Mouse (Mus musculus) right cerebral cortex, postnatal 10 days (tissue): ENCODE data around the gene Iqch.
"Not testable (repeated sequence)": the region's sequence is repeated elsewhere in the genome, so short reads cannot be mapped to it uniquely, and the experiment has no call there.

Experiments used
- DNase-seq, 2 experiments: peaks; one replicate each; pipeline ENCODE4 v3.0.0; 2021; ENCODE audit warnings: low spot score in 2 of 2

Iqch gene

DNA sequence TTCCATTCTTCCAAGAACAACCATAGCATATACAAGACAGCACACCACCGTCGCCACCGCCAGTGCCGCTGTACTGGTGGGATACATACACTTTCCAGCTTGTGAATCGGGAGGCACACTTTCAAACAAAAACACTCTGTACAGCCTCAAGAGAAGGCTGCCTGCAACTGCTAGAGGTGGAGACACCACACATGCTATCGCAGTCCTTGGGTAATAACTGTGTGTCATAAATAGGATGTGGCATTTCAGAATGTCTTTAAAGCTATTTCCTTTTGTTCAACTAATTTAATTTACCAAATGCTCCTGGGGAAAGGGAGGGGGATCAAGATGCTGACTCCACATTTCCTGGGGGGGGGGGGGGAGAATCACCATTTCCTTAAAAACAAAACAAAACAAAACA lies 34.0 kb downstream of the Iqch start:
- DNase-seq = no peak

DNA sequence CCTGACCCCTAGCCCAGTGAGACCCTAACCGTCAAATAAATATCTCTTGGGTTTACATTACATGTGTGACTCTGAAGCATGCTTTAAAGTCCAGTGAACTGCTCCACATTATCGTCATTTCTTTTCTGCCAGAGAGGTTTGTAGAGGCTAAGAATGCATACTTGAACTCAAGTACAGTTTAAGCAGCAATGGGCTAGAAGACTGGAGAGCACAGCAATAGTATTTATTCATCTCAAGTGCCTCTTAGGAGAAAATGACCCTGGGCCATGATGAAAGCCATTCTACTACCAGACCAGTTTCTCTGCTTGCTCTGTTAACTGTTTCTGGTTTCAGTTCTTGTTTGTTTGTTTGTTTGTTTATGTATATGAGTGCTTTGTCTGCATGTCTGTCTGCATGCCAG lies 38.9 kb downstream of the Iqch start:
- no peak for DNase-seq

DNA sequence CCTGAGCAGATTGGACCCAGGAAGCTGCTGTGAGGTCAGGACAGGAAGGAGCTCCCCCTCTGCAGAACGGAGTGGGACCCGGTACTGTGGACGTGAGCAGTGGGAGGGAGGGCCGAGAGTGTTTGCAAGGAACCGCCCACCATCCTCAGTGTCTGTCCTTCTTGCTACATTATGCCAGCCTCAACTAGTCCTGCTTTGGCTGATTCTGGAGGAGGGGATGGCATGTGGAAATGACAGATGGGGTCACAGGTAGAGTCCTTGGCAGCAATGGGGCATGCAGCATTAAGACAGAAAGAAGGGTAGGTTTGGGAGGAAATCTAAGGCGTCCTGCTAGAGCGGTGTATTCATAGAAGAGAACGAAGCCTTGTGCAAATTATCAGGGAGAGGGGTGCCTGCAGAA lies 40.4 kb downstream of the Iqch start:
- DNase-seq = no peak

DNA sequence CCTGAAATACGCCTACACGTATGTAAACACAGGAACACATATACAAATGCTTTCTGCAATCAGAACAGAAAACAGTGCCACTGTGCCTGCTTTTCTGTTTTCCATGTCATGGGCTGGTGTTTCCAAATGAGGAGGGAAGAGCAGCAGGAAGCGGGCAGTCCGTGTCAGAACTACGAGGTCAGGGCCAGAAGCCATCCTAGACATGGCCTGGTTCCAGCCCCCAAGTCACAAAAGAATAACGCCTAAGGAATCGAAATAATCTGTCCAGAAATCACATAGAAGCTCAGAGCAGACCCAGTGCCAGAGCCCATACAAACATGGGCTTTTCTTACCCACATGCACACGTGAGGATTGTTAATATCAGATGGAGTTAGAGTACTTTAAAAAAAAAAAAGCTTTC lies 45.4 kb downstream of the Iqch start:
- no peak for DNase-seq

DNA sequence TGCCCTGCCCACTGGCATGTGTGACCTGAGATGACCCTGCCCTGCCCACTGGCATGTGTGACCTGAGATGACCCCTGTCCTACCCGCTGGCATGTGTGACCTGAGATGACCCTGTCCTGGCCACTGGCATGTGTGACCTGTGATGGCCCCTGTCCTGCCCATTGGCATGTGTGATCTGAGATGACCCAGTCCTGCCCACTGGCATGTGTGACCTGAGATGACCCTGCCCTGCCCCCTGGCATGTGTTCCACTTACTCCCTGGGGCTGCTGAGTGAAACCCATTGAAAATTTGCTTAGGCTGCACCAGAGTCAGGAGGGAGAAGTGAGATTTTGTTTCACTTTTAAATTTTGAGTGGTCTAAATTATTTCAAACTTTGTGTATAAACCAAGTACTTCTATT lies 46.0 kb downstream of the Iqch start:
- no peak for DNase-seq

DNA sequence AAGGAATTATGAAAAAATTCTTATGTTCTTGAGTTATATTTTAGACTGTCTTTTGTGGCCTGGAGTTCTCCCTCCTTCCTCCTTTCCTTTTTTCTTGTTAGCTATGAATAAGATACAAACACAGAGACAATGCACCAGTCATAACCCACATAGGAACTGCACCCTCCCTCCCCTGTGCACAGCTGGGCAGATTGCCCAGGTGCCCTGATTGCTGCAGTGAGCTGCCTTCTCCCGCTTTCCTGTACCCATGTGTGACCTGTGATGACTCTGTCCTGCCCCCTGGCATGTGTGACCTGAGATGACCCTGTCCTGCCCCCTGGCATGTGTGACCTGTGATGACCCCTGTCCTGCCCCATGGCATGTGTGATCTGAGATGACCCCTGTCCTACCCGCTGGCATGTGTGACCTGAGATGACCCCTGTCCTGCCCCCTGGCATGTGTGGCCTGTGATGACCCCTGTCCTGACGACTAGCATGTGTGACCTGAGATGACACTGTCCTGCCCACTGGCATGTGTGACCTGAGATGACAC lies 46.8 kb downstream of the Iqch start:
- DNase-seq = no peak

DNA sequence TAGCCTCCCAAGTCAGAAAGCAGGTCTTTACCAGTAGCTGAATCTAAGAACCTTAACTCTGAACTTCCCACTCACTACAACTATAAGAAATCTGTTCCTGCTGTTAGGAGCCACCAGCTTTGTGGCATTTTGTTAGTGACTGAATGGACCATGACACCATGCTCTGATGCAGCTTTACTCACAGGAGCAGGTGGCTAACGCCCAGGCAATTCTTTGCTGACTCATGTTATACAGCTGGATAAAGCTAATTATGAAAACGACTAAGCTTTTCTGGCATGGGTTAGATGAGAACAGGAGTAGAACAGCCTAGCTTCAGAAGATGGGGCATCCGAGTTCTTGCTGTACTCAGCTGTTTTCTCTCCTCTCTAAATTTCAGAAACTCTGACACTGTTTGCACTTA lies 48.7 kb downstream of the Iqch start:
- no peak for DNase-seq

DNA sequence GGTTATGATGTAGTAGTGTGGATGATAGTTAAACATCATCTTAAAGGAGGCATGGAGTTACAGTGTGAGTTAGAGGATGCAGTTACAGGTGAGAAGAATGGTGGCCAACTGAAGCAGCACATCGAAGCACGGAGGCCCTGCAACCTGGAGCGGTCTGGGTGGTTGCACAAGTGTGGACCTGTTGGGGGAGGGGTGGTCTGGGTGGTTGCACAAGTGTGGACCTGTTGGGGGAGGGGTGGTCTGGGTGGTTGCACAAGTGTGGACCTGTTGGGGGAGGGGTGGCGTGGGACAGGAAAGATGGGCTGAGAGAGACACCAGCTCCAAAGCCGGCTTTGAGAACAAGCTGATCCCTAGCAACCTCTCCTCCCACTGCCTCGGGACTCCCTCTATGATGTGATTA lies 51.6 kb downstream of the Iqch start:
- not testable (repeated sequence) for DNase-seq

DNA sequence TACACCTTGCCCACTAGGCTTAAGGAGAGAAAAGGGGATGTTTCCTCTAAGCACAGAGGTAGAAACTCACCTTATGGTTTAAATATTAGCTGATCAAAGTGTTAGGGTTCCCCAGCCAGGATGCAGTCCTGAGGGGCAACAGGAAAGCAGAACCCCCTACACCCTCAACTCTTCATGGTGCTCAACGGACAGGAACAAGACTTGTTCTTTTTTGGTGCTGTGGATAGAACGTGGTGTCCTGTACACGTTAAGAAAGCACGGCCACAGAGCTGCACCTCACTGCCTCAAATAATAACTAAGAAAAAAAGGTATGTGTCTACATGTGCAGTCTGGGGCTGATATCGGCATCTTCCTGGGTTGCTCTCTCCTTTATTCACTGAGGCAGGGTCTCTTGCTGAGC lies 53.3 kb downstream of the Iqch start:
- no peak for DNase-seq

DNA sequence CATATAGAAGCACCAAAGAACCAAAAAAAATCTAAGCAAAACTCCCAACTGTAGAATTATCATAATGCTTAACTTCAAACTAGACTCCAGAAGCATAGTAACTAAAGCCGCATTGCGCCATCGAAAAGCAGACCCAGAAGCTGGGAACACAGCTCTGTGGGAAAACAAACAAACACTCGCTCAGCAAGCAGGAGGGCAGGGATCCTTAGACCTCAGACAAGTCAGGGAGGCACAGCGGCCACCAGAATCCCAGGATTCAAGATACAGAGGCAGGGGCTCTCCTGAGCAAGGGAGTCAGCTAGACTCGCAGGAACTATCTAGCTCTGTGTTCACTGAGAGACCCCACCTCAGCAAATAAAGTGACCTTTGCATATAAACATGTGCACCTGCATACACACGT lies 60.4 kb downstream of the Iqch start:
- DNase-seq = no peak

DNA sequence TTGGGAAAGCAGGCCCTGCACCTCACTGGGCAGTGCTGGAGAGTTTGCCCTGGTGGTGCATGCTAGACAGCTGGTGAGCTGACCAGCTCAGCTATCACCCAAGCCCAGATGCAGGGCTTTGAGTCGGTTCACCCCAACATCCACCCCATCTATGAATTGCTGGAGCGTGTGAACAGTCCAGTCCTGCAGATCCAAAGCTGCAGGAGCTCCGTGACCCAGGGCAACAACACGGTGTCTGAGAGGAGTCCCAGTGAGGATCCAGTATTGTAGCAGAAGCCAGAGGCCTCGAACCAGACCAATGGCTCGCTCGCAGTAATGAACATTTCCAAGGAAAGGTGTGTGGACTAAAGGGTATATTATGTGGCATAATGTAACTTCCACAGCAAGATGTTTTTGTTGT lies 61.0 kb downstream of the Iqch start:
- no peak for DNase-seq

DNA sequence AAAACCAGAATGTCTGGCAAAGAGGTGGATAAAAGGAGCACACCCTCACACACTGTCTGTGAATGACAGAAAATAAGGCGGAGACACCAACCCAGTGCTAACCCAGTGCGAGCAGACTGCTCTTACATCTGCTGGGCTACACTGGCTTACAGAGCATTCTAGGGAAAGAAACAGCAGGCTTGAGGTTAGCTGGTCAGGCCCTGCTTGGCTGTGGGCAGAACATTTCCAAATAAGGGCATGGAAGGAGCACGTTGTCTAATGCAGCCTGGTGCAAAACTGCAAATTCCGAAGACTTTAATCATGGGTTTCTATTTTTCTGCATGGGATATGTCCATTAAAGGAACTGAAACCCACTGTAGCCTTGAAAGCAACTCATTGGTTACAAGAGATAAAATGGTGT lies 64.8 kb downstream of the Iqch start:
- no peak for DNase-seq

DNA sequence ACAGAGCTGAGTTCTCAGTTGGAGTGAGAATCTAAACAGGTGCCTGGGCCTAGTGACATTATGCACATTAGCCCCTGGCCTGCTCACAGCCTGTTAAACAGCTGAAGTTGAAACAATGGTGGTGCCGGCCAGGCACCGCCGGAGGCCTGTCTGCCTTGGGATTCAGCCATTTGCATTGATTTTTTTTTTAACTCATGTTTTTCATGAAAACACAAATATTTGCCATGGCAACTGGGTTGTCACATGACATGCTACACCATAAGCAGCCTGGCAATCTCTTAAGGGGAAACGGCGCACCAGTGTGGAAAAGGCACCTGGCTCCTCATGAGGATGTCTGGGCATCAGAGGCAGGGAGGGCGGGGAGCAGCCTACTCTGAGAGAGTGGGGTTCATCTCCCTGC lies 67.3 kb downstream of the Iqch start:
- DNase-seq = peak; percentile 36 to 52

DNA sequence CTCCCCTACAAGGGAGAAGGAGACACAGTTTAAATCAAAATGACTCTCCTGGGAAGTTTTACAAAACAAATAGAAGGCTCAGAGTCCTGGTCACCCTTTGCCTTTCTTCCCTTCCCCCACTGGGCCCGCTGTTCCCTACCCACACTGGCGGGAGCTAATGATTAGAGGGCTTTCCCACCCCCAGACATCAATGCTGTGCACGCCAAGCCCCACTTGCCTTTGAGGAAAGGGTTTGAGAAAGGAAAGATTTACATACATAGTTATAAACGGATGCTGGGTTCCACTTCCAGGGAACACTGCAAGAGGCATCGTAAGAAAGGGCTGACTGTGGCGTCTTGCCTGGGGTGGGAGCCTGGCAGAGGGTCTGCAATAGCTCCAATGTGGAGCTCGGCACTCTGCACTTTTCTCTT lies 67.9 kb downstream of the Iqch start:
- no peak for DNase-seq

DNA sequence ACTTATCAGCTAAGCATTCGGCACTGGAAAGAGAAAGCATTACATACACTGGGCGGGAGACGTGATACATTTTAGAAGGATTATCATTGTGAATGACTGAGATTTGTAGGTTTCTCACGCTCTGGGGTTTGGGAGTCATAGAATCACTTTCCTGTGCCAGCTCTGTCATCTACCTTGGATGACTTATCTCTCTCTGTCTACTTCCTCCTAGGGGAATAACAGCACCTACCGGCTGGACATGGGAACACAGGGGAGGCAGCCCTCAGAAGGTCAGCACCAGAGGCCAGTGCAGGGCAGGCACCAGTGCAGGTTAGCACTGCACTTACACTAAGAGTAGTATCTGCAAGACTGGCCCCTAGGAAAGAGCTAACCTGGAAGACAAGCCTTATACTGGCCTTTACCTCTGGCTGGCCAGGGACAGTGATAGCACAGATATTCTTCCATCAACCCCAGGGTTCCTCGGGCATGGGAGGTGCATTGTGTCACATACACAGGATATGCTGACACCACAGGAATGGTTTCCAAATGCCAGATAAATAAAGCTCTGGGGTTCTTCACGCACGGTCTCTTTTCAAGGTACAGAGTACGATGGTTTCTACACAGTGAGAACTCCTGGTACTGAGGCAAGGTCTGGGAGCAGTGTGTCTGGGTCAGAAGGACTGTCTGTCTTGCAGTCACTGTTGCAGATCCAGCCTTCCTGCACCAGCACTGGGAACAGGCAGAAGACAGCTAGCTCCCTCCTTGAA lies 69.2 kb downstream of the Iqch start:
- DNase-seq = no peak

DNA sequence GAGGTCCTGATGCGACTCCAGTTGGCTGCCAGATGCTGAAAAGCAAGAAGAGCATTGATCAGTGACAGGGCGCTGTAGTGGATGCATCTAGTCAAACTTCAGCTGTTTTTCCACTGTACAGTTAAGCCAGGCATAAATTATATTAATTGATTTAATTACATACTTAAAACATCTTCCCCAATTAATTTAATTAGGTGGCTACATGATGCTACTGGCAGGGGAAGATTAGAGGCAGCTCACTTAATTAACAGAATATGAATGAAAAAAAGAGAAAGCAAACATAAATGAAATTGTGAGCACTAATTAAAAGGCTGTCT lies 78.4 kb downstream of the Iqch start:
- no peak for DNase-seq

DNA sequence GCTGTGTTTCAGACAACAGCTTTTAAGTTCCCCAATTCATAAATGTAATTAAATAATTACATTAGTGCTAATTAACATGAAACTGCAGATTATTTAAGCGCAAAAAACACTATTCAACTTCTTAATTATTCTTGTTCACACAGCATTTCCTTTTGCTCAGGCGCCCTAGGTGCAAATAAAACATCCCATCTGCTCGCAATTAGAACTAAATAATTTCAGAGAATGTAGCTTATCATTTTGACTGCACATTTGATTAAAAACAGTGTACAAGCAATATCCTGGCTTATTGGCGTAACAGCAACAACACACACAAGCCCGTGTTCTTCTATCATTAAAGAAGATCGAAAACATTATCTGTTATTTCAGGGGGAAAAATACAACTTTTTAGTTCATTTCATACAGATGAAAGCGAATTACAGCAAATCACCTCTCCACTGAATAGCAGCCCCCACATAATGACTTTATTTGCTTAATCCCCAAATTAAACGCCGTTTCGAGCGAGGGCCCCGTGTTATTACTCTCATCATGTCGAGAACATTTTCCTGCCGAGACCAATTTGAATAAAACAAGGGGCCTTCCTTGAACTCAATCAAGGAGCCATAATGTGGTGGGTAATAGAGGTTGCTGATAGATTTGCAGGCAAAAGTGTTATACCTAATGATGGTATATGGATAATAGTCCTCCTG lies 78.9 kb downstream of the Iqch start:
- DNase-seq = no peak

DNA sequence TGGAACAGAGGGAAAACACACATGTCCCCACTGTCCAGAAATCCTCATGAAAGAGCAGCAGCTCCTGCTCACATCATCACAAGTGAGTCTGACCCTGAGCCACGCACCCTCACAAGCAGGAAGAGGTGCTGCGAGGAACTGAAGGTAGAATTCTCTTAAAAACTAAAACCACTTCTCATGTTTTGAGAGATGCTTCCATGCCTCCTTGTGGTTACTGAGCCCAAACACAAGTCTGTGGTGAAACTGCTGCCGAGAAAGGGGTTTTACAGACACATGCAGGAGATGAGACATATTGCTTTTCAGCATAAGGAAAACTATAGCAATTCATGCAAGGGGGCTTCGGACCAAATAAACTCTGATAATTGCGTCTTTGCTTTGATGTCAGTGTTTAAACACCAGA lies 89.4 kb downstream of the Iqch start:
- DNase-seq = no peak

DNA sequence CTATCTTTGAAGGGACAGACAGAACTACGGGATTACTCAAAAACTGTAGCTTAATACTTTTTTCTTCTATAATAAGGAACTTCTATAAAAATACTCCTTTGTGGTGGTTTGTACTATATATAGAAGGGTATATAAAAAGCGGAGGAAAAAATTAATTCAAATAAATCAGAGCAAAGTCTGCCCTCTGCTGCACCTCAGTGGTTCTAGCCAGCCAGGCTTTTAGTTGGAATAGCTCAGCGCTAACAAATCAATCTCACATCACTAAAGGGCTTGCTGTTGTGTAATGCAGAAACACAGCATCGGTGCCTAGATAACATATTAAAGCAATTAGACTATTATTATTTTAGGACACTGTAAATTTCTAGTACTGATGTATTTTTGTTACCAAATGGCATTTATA lies 91.3 kb downstream of the Iqch start:
- DNase-seq = no peak

DNA sequence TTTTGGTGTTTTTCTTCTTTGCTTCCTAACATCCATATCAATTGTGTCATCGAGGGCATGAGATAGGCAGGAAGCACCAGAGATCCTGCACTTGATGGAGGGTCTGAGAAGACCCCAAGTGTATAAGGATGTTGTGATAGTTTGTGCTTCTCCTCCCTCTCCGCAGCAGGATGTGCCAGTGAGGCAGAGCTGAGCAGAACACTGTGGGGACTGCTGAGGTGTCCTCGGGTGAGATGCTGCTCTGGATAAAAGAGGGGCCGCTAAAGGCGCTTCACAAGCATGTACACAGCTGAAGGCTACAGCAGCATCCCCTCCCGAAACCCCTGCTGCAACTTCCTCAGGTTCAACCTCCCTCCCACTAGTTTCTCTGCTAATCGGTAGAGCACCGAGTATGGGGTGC lies 95.2 kb downstream of the Iqch start:
- no peak for DNase-seq

DNA sequence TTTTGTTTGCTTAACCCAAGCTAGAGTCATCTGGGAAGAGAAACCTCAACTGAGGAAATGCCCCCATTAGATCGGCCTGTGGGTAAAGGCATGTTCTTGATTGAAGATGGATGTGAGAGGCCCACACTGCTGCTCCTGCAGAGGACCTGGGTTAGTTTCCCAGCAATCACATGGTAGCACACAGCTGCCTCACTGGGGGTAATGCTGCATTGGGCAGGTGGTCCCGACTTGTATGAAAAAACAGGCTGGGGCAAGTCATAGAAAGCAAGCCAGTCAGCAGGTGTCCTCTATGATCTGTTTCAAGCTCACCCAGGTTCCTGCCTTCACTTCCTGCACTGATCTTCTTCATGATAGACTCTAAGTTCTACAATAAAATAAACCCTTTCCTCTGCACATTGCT lies 98.4 kb downstream of the Iqch start:
- no peak for DNase-seq

DNA sequence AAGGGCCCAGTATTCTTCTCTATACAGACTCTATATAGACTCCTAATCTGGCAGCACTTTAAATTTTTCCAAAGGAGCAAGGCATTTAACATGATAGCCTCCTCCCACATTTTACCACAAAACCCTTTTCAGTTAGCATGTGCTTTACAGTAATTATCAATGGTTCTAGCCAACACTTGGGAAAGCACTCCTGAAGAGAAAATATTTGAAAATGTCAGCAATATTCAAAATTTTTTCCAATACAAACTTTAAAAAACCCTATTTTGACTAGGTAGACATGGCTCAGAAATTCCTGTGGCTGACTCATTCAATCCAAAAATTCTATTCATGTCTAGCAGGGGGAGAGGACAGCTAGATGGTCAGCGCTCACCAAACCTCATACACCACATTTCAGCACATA lies 100.8 kb downstream of the Iqch start:
- no peak for DNase-seq

DNA sequence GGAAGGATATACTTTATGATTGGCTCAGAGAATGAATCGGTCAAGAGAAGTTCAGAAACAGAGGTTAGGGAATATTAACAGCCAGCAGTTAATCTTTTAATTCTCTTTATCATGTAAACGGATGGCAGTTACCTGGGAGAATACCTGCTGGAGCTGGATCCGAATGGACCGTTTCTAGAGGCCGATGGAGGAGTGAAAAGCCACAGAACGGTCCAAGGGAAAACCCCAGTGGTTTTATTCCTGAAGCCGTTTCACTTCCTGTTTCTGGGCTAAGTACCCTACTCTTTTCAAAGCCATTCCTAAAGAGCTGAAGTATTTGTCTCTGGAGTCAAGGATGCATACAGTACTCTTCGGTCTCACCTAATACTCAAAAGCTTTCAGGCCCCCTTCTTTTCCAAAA lies 102.4 kb downstream of the Iqch start:
- no peak for DNase-seq

DNA sequence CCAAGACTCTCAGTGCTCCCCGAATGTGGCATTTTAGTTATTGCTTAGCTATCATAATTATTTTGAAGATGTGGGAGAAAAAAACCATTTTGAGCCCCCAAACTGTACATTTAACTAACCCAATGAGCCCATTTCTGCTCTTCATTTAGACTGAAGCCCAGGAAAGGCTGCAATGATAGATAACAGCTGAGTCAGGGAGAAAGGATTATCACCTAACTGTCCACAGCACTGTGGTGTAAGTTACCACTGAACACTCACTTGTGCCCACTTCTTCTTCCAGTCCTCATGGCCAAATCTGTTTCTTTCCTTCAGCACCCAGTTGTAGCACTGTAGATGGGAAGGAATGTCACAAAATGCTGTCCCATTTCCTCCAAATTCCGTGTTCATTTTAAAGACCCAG lies 106.5 kb downstream of the Iqch start:
- DNase-seq = no peak
